Mouse (Mus musculus): ENCODE measurements around the gene Ptprf. TPM values are rescaled to one million over a fixed set of nuclear protein-coding genes. Genes with fewer than 3 reads are reported as not detected.

Gene Ptprf
- polyA plus RNA-seq, 1 experiment from 2014 or later = 78.9 TPM

DNA sequence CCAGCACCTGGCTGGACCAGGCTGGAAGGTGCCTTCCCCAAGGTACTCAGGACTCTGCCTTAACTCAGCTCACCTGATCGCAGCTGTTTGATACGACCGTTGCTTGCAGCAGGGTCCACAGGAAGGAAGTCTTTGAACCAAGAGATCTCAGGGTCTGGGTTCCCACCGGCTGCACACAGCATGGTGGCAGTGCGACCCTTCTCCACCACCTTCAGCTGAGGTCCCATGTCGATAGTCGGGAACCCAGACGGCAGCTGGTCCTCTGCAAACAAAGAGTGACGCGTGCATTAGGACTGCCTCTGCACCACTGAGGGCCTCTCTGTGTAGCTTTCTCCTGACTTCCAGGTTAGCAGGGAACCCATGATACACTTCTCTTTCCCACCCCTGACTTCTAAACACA is 33.8 kb downstream of the Ptprf start:
- no peak overlapping the region for H3K4me2 ChIP-seq (ENCODE audit: low read length)
- no peak overlapping the region for H3K9ac ChIP-seq (ENCODE audit: low read depth, low read length)
- H3K36me3 ChIP-seq (ENCODE audit: control insufficient read depth, insufficient read depth, low read length) = peaks cover 28% of the 10 kb centered on the region
- ATAC-seq = no peak
- H3K27ac ChIP-seq (ENCODE audit: low read length) = no peak overlapping the region
- no peak overlapping the region for H3K4me3 ChIP-seq (ENCODE audit: low read depth, low read length)
- 88% methylated on average over 10 of the region's 10 CpGs for WGBS
- H3K4me1 ChIP-seq (ENCODE audit: control insufficient read depth, insufficient read depth, low read length) = peaks cover 28% of the 10 kb centered on the region
- H3K27me3 ChIP-seq (ENCODE audit: control insufficient read depth, insufficient read depth, low read depth, low read length) = no peaks in the 10 kb centered on the region
- H3K9me3 ChIP-seq (replicated peaks; ENCODE audit: control insufficient read depth, low read length, poor library complexity, severe bottlenecking) = no peaks in the 10 kb centered on the region

DNA sequence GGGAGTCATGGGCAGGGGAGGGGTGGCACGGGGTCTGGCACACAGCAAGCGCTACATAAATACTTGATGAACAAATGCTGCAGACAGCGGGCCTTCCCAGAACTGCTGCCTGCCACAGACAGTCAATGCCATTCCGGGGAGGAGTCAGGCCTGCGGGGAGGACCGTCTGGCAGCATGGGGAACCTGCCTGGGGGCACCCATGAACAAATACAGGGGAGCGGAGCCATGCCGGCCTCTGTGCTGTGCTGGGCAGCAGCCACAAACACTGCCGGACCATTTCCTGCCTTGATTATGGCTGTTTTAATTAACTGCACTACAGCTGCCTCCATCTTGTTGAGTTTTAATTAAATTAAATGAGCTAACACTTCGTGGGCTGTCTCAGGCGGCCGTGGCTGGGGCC is 35.0 kb downstream of the Ptprf start:
- peaks cover 33% of the 10 kb centered on the region for H3K36me3 ChIP-seq (ENCODE audit: control insufficient read depth, insufficient read depth, low read length)
- H3K4me3 ChIP-seq (ENCODE audit: low read depth, low read length) = no peak overlapping the region
- no peak for ATAC-seq
- H3K4me2 ChIP-seq (ENCODE audit: low read length) = no peak overlapping the region
- H3K27ac ChIP-seq (ENCODE audit: low read length) = peak overlapping the region; percentile 19; the same call in 1 of the 2 replicates
- peaks cover 16% of the 10 kb centered on the region for H3K4me1 ChIP-seq (ENCODE audit: control insufficient read depth, insufficient read depth, low read length)
- 67% methylated on average over 12 of the region's 12 CpGs for WGBS
- H3K9ac ChIP-seq (ENCODE audit: low read depth, low read length) = no peak overlapping the region
- no peaks in the 10 kb centered on the region for H3K9me3 ChIP-seq (replicated peaks; ENCODE audit: control insufficient read depth, low read length, poor library complexity, severe bottlenecking)
- H3K27me3 ChIP-seq (ENCODE audit: control insufficient read depth, insufficient read depth, low read depth, low read length) = no peaks in the 10 kb centered on the region

GRCm38 (mm10) chr4:118254953-118255352 is 36.3 kb downstream of the Ptprf start:
- H3K27me3 ChIP-seq (ENCODE audit: control insufficient read depth, insufficient read depth, low read depth, low read length) = no peaks in the 10 kb centered on the region
- no peaks in the 10 kb centered on the region for H3K9me3 ChIP-seq (replicated peaks; ENCODE audit: control insufficient read depth, low read length, poor library complexity, severe bottlenecking)
- H3K4me2 ChIP-seq (ENCODE audit: low read length) = no peak overlapping the region
- H3K4me1 ChIP-seq (ENCODE audit: control insufficient read depth, insufficient read depth, low read length) = peaks cover 4% of the 10 kb centered on the region
- ATAC-seq = no peak
- H3K4me3 ChIP-seq (ENCODE audit: low read depth, low read length) = no peak overlapping the region
- H3K27ac ChIP-seq (ENCODE audit: low read length) = no peak overlapping the region
- WGBS = 90% methylated on average over 5 of the region's 5 CpGs
- peaks cover 36% of the 10 kb centered on the region for H3K36me3 ChIP-seq (ENCODE audit: control insufficient read depth, insufficient read depth, low read length)
- no peak overlapping the region for H3K9ac ChIP-seq (ENCODE audit: low read depth, low read length)

DNA sequence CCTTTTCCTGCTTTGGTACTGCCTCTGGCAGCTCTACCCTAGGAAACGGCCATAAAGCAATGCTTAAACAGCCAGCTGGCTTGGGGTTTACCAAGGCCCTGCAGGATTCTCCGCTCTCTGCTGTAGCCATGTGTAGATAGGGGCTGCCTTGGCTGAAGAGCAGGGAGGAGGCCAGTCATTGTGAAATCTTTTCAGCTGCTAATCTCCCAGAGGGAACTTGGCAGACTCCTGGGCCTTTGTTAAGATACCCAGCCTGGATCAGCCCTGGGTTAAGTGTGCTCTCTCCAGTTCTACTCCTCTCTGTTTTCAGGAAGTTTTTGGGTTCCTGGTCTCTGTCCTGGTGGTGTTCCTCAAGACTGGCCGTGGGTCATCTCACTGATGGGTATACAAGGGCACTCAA is 43.9 kb downstream of the Ptprf start:
- peaks cover 8% of the 10 kb centered on the region for H3K4me1 ChIP-seq (ENCODE audit: control insufficient read depth, insufficient read depth, low read length)
- no peaks in the 10 kb centered on the region for H3K9me3 ChIP-seq (replicated peaks; ENCODE audit: control insufficient read depth, low read length, poor library complexity, severe bottlenecking)
- no peak overlapping the region for H3K9ac ChIP-seq (ENCODE audit: low read depth, low read length)
- ATAC-seq = no peak
- WGBS = 72% methylated on average over 3 of the region's 3 CpGs
- H3K4me2 ChIP-seq (ENCODE audit: low read length) = no peak overlapping the region
- H3K27me3 ChIP-seq (ENCODE audit: control insufficient read depth, insufficient read depth, low read depth, low read length) = no peaks in the 10 kb centered on the region
- H3K36me3 ChIP-seq (ENCODE audit: control insufficient read depth, insufficient read depth, low read length) = peaks cover 30% of the 10 kb centered on the region
- H3K4me3 ChIP-seq (ENCODE audit: low read depth, low read length) = no peak overlapping the region
- no peak overlapping the region for H3K27ac ChIP-seq (ENCODE audit: low read length)

- ATAC-seq = no peak
- Histone ChIP-seq H3K27me3 (ENCODE audit: control insufficient read depth, insufficient read depth, low read depth, low read length) (no peaks in the 10 kb centered on the region), H3K9ac (ENCODE audit: low read depth, low read length) (no peak overlapping the region), H3K4me2 (ENCODE audit: low read length) (no peak overlapping the region), H3K4me1 (ENCODE audit: control insufficient read depth, insufficient read depth, low read length) (peaks cover 8% of the 10 kb centered on the region), H3K36me3 (ENCODE audit: control insufficient read depth, insufficient read depth, low read length) (peaks cover 23% of the 10 kb centered on the region), H3K27ac (ENCODE audit: low read length) (no peak overlapping the region), H3K4me3 (ENCODE audit: low read depth, low read length) (no peak overlapping the region), H3K9me3 (replicated peaks; ENCODE audit: control insufficient read depth, low read length, poor library complexity, severe bottlenecking) (no peaks in the 10 kb centered on the region)
- 90% methylated on average over 14 of the region's 14 CpGs for WGBS
Measured at GRCm38 (mm10) chr4:118245847-118246246, 45.4 kb downstream of the Ptprf start.

- no peaks in the 10 kb centered on the region for H3K27me3 ChIP-seq (ENCODE audit: control insufficient read depth, insufficient read depth, low read depth, low read length)
- no peaks in the 10 kb centered on the region for H3K9me3 ChIP-seq (replicated peaks; ENCODE audit: control insufficient read depth, low read length, poor library complexity, severe bottlenecking)
- peak overlapping the region; percentile 43 for H3K27ac ChIP-seq (ENCODE audit: low read length)
- no peak overlapping the region for H3K4me2 ChIP-seq (ENCODE audit: low read length)
- peaks cover 8% of the 10 kb centered on the region for H3K4me1 ChIP-seq (ENCODE audit: control insufficient read depth, insufficient read depth, low read length)
- peaks cover 17% of the 10 kb centered on the region for H3K36me3 ChIP-seq (ENCODE audit: control insufficient read depth, insufficient read depth, low read length)
- H3K9ac ChIP-seq (ENCODE audit: low read depth, low read length) = no peak overlapping the region
- H3K4me3 ChIP-seq (ENCODE audit: low read depth, low read length) = no peak overlapping the region
- no peak for ATAC-seq
- WGBS = 57% methylated on average over 7 of the region's 7 CpGs
Measured at GRCm38 (mm10) chr4:118243791-118244190, 47.4 kb downstream of the Ptprf start.

DNA sequence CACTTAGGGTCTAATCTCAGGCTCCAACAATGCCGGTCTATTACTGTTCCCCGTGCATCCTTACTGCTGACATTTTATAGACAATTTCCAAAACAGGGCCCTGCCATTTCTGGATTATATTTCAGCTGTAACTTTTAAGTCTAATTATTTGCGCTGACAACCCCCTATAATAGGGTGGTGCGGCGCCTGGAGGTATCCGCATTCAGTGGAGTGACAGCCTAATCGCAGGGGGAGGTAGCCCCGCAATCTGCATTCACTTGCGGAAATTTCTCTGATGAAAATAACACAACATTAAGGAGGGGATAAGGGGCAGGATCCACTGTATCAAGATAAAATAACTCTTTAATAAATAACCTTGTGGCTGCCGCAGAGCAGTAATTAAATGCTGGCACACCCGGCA is 47.9 kb downstream of the Ptprf start:
- Histone ChIP-seq H3K27ac (ENCODE audit: low read length) (peak overlapping the region; percentile 43; the same call in 1 of the 2 replicates), H3K4me3 (ENCODE audit: low read depth, low read length) (no peak overlapping the region), H3K36me3 (ENCODE audit: control insufficient read depth, insufficient read depth, low read length) (peaks cover 14% of the 10 kb centered on the region), H3K27me3 (ENCODE audit: control insufficient read depth, insufficient read depth, low read depth, low read length) (no peaks in the 10 kb centered on the region), H3K4me1 (ENCODE audit: control insufficient read depth, insufficient read depth, low read length) (peaks cover 8% of the 10 kb centered on the region), H3K9me3 (replicated peaks; ENCODE audit: control insufficient read depth, low read length, poor library complexity, severe bottlenecking) (no peaks in the 10 kb centered on the region), H3K9ac (ENCODE audit: low read depth, low read length) (no peak overlapping the region), H3K4me2 (ENCODE audit: low read length) (no peak overlapping the region)
- no peak for ATAC-seq
- 69% methylated on average over 11 of the region's 11 CpGs for WGBS

DNA sequence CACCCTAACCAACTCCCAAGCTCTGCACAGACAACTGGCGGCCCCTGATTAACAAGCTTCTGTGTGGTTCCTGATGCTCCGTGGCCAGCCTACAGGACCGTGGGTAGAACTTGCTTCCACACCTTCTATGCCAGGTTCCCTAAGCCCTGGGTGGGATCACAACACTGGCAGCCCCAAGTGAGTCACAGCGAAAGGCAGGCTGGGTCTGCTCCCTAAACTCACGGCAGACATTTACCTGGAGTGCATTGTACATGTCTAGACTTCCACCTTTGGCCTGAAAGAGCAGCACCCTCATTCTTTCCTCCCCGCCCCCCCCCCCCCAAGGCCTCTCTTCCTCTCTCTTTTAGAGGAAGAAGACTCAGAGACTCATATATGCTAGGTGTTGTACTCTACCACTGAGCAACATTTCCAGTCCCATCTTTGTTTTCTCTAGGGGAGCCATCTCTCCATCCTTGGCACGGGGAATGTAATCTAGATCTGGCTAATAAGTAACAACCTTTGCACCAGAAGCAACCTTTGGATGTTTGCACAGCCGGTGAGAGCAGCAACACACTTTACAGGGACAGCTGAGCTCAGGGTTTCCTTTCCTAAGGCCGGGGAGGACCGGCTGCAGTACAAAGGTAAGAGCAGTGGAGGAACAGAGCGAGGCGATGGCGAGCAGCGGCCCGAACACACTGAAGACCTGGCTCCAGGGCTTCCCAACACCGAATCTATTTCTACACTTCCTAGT is 51.1 kb downstream of the Ptprf start:
- Histone ChIP-seq H3K27ac (ENCODE audit: low read length) (no peak overlapping the region), H3K4me1 (ENCODE audit: control insufficient read depth, insufficient read depth, low read length) (peaks cover 8% of the 10 kb centered on the region), H3K36me3 (ENCODE audit: control insufficient read depth, insufficient read depth, low read length) (peaks cover 21% of the 10 kb centered on the region), H3K9me3 (replicated peaks; ENCODE audit: control insufficient read depth, low read length, poor library complexity, severe bottlenecking) (no peaks in the 10 kb centered on the region), H3K27me3 (ENCODE audit: control insufficient read depth, insufficient read depth, low read depth, low read length) (no peaks in the 10 kb centered on the region), H3K4me2 (ENCODE audit: low read length) (no peak overlapping the region), H3K4me3 (ENCODE audit: low read depth, low read length) (no peak overlapping the region), H3K9ac (ENCODE audit: low read depth, low read length) (no peak overlapping the region)
- ATAC-seq = no peak
- 89% methylated on average over 16 of the region's 16 CpGs for WGBS

DNA sequence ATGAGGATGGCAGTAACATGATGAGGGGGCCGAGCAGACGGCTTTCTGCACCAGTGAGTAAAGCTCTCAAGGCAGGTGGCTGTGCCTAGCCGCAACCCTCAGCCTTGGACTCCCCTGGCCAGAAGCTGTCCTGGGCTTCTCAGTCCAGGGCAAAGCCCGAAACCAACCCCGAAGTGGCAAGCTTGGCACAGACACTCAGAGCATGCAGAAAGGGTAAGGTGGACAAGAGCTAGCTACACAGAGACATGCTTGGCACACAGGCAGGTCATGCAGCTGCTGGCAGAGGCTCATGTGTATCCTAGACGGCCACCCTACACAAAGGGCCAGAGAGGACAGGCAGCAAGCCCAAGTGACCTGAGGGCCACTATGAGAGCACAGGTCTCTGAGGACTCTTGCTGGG is 52.5 kb downstream of the Ptprf start:
- no peak overlapping the region for H3K4me3 ChIP-seq (ENCODE audit: low read depth, low read length)
- no peak overlapping the region for H3K9ac ChIP-seq (ENCODE audit: low read depth, low read length)
- no peaks in the 10 kb centered on the region for H3K27me3 ChIP-seq (ENCODE audit: control insufficient read depth, insufficient read depth, low read depth, low read length)
- ATAC-seq = no peak
- H3K4me1 ChIP-seq (ENCODE audit: control insufficient read depth, insufficient read depth, low read length) = peaks cover 5% of the 10 kb centered on the region
- no peak overlapping the region for H3K27ac ChIP-seq (ENCODE audit: low read length)
- no peaks in the 10 kb centered on the region for H3K9me3 ChIP-seq (replicated peaks; ENCODE audit: control insufficient read depth, low read length, poor library complexity, severe bottlenecking)
- WGBS = 93% methylated on average over 6 of the region's 6 CpGs
- H3K4me2 ChIP-seq (ENCODE audit: low read length) = no peak overlapping the region
- H3K36me3 ChIP-seq (ENCODE audit: control insufficient read depth, insufficient read depth, low read length) = peaks cover 25% of the 10 kb centered on the region
